9 mouse cellular contexts compared by ENCODE assay signal in the genomic region with DNA sequence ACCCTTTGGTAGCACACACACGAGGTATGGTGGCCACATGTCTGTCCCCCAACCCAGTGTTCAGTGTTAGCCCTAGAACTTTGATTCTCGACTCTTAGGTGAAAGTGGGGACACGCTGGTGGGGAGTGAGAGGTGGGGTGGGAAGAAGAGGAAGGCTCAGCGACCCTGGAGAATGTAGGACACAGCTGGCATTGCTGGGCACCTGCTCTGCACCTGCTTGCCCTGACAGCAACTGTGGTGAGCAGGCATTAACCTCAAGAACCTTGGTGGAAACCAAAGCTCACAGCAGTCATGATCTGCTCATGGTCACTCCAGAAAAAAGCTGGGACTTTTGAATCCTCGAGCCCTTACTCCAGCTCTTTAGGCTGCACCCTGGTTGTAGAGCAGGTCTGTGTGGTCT. TPM values are rescaled to one million over a fixed set of nuclear protein-coding genes. Genes with fewer than 3 reads are reported as not detected.
"Had no signal": no experiment of that assay in that cellular context is flagged by ENCODE, and none has a peak within 500 bp of the region (broad histone marks: within the 10 kb centered on the region; RNA-seq: fewer than 3 reads in every experiment).

No protein-coding gene starts in this region.

- DNase-seq: kidney, adult 2 months; kidney, postnatal 25 days; layer of hippocampus, postnatal 36 days; liver, embryonic 13.5 days; lung, embryonic 14.5 days; lung, postnatal 36 days; spleen, adult 18-20 months had no signal

RNA-seq across cellular contexts. Expression of a gene that starts 52.1 kb away (rescaled TPM):
- polyA plus RNA-seq: liver, adult 2 months; liver, embryonic 13.5 days; liver, embryonic 16.5 days had no signal
